Mouse (Mus musculus) left cerebral cortex, postnatal 10 days (tissue): ENCODE results near the gene Ndrg2. TPM values are rescaled to one million over a fixed set of nuclear protein-coding genes. Genes with fewer than 3 reads are reported as not detected.
"Not testable (repeated sequence)": the region's sequence is repeated elsewhere in the genome, so short reads cannot be mapped to it uniquely, and the experiment has no call there.

ENCODE experiments used
- DNase-seq, 2 experiments: peaks; one replicate each; pipeline ENCODE4 v3.0.0; 2021 to 2022; ENCODE audit warnings: low spot score in 2 of 2, mixed read lengths in 1 of 2; ENCODE audit errors: extremely low spot score in 1 of 2
- intact Hi-C: fragments of 180-260 bp; cut with DNase I; formaldehyde crosslinking; loops from one replicate; pipeline ENCODE4 v1.15.1; 2025
- total RNA-seq, 2 experiments: library from RNA; stranded (reverse); gene quantifications; 2 replicates each; pipeline ENCODE4 v1.2.3; 2021

Gene Ndrg2
- total RNA-seq, 2 experiments from 2014 or later, result 337 to 367 TPM

GRCm38 (mm10) chr14:51886051-51886450 is 27.9 kb downstream of the Ndrg2 start:
- intact Hi-C loops, result no loop called here
- DNase-seq, result no peak

DNA sequence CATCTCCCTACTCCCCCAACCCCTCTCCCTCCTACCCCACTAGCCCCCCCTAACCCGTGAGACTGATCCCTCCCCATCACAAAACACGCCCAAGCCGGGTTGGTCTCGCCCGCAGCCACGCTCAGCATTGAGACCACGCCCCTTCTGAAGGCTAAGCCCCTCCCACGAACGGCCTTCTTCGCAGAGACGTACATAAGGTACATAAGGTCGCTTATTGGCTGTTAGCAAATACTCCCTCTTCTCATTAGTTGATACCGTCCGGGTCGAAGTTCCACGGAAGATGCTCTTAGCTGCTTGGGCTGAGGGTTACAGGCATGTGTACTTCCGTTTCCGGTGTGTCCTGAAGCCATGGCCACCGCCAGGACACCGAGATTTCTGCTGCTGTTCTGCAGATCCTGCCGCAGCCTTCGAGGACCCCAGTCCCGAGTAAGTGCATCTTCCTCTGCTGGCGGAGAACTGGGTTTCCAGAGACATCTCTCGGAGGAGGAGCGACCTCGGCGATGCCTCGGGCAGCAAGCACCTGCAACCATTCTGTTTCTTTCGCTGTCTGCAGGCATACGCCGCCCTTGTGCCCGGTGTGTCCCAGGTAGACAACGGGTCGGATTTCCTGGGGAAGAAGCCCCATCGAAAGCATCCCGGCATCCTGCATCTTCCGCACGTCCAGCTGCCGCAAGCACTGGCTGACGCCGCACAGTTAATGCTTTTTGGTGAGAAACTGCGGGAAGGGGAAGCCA is 29.2 kb downstream of the Ndrg2 start, which contains the start of gene Mettl17:
Gene Mettl17, plus strand, starts transcription at position 245 of the 734 bp plus-strand sequence.
- peak; percentile 94 to 96 for DNase-seq
- intact Hi-C loops, result loop anchor here (5.0 kb wide), 2 partner anchors 118 to 138 kb away; partner anchors contain the start of gene Zfp219

DNA sequence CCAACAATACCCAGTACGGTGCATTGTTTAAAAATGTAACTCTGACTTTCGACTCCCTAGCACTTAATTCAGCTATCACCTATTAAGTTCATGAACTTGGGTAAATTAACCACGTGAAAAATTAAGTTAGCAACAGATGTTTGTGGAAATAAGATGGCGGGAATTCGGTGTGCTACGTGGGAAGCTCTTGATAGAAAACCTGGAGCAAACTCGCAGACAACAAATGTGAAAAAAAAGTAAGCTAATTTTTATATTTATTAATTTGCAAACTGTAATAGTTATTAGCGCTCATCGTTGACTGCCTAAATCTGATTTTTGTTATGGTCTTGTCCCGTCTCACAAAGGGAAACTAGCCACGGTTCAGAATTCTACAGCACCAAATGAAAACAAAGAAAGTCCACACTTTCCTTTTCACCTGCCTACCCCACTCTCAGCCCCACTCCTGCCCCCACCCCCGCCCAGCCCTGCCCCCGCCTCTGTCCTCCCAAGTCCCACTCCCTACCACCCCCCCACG is 29.9 kb downstream of the Ndrg2 start:
- intact Hi-C loops, result loop anchor here (5.0 kb wide), 2 partner anchors 118 to 138 kb away; partner anchors contain the start of gene Zfp219
- no peak for DNase-seq

GRCm38 (mm10) chr14:51883527-51884030 is 30.4 kb downstream of the Ndrg2 start:
- intact Hi-C loops, result loop anchor here (5.0 kb wide), 2 partner anchors 119 to 139 kb away; partner anchors contain the start of gene Zfp219
- DNase-seq, result peak; percentile 56 to 79

- no peak for DNase-seq
- intact Hi-C loops, result no loop called here
Measured at GRCm38 (mm10) chr14:51877517-51877916, 36.4 kb downstream of the Ndrg2 start.

- intact Hi-C loops, result no loop called here
- no peak for DNase-seq
Measured at GRCm38 (mm10) chr14:51871741-51872140, 42.2 kb downstream of the Ndrg2 start.

DNA sequence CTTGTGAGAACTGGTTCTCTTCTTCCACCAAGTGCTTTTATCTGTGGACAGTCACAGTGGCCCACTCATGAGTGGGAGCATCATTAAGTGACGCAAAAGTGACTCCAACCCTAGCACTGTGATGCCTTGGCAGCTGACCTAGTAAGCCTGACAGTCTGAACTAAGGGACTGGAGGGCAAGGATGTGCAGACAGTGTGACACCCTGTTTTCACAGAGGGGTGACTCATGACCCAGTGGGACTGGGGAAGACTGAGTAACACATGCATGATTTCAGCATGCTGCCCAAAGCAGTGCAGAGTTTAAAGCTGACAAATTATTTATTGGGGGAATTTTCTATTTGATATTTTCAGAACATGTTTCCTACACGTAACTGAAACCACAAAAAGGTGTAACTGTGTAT is 43.2 kb downstream of the Ndrg2 start:
- intact Hi-C loops, result no loop called here
- DNase-seq, result no peak

DNA sequence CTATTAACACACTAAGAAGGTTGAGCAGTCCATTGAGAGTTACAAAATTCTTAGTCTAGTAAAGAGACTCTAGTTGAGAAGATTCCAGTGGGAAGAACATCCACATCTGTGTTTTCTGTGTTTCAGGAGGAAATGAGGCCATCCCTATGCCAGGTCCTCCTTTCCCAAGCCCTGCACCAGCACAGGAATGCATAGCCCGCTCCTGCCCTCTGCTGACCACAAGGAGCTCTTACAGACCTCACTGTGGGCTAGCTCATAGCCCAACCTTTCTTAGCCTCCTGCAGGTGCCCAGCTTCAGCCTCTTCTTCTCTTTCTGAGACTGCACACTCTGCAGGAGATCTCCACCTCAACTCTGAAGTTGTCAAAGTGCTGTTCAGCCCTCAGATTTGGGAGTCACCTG is 50.4 kb downstream of the Ndrg2 start:
- intact Hi-C loops, result not testable (repeated sequence)

DNA sequence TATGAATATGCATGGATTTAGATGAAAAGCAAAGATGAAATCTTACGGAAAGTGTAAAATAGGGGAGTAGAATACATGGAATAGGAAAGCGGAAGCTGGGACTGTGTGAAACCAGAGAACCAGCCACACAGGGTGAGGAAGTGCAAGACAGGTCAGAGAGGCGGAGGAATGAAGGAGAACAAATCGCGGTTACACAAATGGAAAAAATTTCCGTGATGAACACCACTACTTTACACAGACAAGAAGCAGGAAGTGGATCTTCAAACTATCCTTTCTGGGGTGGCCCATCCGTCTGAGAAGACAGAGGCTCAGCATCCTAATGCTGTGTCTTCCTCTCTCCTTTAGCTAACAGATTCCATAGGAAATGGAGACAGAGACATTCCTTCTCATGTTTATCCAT is 58.7 kb downstream of the Ndrg2 start:
- DNase-seq, intact Hi-C loops: not testable (repeated sequence)

More for the DNA sequence above, 50.4 kb downstream of the Ndrg2 start:
- DNase-seq, result not testable (repeated sequence)

Other genes with a start within 250 kb of the Ndrg2 start
- gene Gm17079, start 218.7 kb downstream of the Ndrg2 start, total RNA-seq, result not detected
- not detected for gene Gm5800, start 197.0 kb downstream of the Ndrg2 start, total RNA-seq
- gene Ang4, start 140.6 kb downstream of the Ndrg2 start, total RNA-seq, result not detected
- gene AY358078, start 114.1 kb downstream of the Ndrg2 start, total RNA-seq, result not detected
- not detected for gene Ear6, start 60.5 kb downstream of the Ndrg2 start, total RNA-seq
- 10 to 100 TPM; 35.5 to 42.4 TPM for gene Mettl17, start 29.3 kb downstream of the Ndrg2 start, total RNA-seq
- gene Slc39a2, start 21.3 kb downstream of the Ndrg2 start, total RNA-seq, result 1 to 10 TPM; 3.6 to 4.5 TPM
- not detected for gene Tppp2, start 4.3 kb upstream of the Ndrg2 start, total RNA-seq
- gene Rnase13, start 8.6 kb upstream of the Ndrg2 start, total RNA-seq, result not detected
- gene Arhgef40, start 70.6 kb upstream of the Ndrg2 start, total RNA-seq, result 10 to 100 TPM; 32.7 to 37.1 TPM
- gene Tmem253, start 101.5 kb upstream of the Ndrg2 start, total RNA-seq, result not detected
- gene Zfp219, start 106.6 kb upstream of the Ndrg2 start, total RNA-seq, result 10 to 100 TPM; 30.2 to 32.4 TPM
- not detected for gene Olfr221, start 128.3 kb upstream of the Ndrg2 start, total RNA-seq
- 100 to 1,000 TPM; 188 to 191 TPM for gene Hnrnpc, start 189.9 kb upstream of the Ndrg2 start, total RNA-seq
- gene Rpgrip1, start 196.5 kb upstream of the Ndrg2 start, total RNA-seq, result 1 to 10 TPM; 3.7 to 3.8 TPM